Mouse (Mus musculus) liver, embryonic 18 days (tissue): Measurements from ENCODE around the gene Tas2r135. TPM values are rescaled to one million over a fixed set of nuclear protein-coding genes. Genes with fewer than 3 reads are reported as not detected.

Experiments used
- polyA plus RNA-seq: library from polyadenylated mRNA; depleted of rRNA; stranded (reverse); fragments of >200 nt; gene quantifications from 2 replicates; pipeline ENCODE4 v1.2.3, GENCODE M21; 2012; rRNA removed

Gene Tas2r135
- 0.03 and 0.04 TPM in 2 replicates for polyA plus RNA-seq

GRCm38 (mm10) chr6:42405134-42405533, at the start of gene Tas2r135:
Tas2r135 (plus strand) TSS chr6:42405434.

GRCm38 (mm10) chr6:42372816-42373547, 32.3 kb upstream of the Tas2r135 start, which contains the start of gene Epha1:
Epha1 (minus strand) TSS chr6:42373268.

GRCm38 (mm10) chr6:42399938-42400337, 5.3 kb upstream of the Tas2r135 start, which contains the start of gene Tas2r143:
Tas2r143 (plus strand) TSS chr6:42400238.

DNA sequence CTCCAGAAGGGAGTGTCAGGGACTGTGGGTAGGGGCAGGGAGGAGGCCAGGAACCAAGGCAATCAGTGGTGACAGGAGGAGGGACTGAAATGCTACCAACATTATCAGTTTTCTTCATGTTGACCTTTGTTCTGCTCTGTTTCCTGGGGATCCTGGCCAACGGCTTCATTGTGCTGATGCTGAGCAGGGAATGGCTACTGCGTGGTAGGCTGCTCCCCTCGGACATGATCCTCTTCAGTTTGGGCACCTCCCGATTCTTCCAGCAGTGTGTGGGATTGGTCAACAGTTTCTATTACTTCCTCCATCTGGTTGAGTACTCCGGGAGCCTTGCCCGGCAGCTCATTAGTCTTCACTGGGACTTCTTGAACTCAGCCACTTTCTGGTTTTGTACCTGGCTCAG, 29.2 kb downstream of the Tas2r135 start, which contains the start of gene Tas2r126:
Gene Tas2r126, plus strand, starts transcription at position 90 of the 400 bp plus-strand sequence.

Other genes starting within 250 kb of the Tas2r135 start
- gene Tas2r144, start 190.1 kb upstream of the Tas2r135 start, polyA plus RNA-seq = not detected in 2 replicates
- gene Gstk1, start 159.5 kb upstream of the Tas2r135 start, polyA plus RNA-seq = 11.0 and 14.4 TPM in 2 replicates
- gene Tmem139, start 143.5 kb upstream of the Tas2r135 start, polyA plus RNA-seq = 0.26 and 0.29 TPM in 2 replicates
- 17.4 and 18.2 TPM in 2 replicates for gene Casp2, start 140.4 kb upstream of the Tas2r135 start, polyA plus RNA-seq
- 0.11 and 0.14 TPM in 2 replicates for gene Clcn1, start 118.7 kb upstream of the Tas2r135 start, polyA plus RNA-seq
- gene Fam131b, start 80.8 kb upstream of the Tas2r135 start, polyA plus RNA-seq = 0.03 and 0.05 TPM in 2 replicates
- gene Zyx, start 55.8 kb upstream of the Tas2r135 start, polyA plus RNA-seq = 37.7 and 44.0 TPM in 2 replicates
- gene Epha1, start 32.2 kb upstream of the Tas2r135 start, polyA plus RNA-seq = 15.6 and 17.5 TPM in 2 replicates
- gene Tas2r143, start 5.2 kb upstream of the Tas2r135 start, polyA plus RNA-seq = 0.04 TPM in 1 of 2 replicates, not detected in the other
- 0.04 TPM in 1 of 2 replicates, not detected in the other for gene Tas2r126, start 29.1 kb downstream of the Tas2r135 start, polyA plus RNA-seq
- gene Olfr458, start 59.8 kb downstream of the Tas2r135 start, polyA plus RNA-seq = not detected in 2 replicates
- not detected in 2 replicates for gene Olfr457, start 70.9 kb downstream of the Tas2r135 start, polyA plus RNA-seq
- not detected in 2 replicates for gene Olfr456, start 81.8 kb downstream of the Tas2r135 start, polyA plus RNA-seq
- not detected in 2 replicates for gene Olfr455, start 142.2 kb downstream of the Tas2r135 start, polyA plus RNA-seq
- gene Tcaf3, start 192.3 kb downstream of the Tas2r135 start, polyA plus RNA-seq = not detected in 2 replicates
- 0.10 and 0.15 TPM in 2 replicates for gene Tcaf2, start 239.8 kb downstream of the Tas2r135 start, polyA plus RNA-seq